Mouse (Mus musculus): ENCODE data around the gene Snrnp40. TPM values are rescaled to one million over a fixed set of nuclear protein-coding genes. Genes with fewer than 3 reads are reported as not detected.

Snrnp40 gene
- total RNA-seq, 2 experiments from 2014 or later, result 15.3 to 17.5 TPM

DNA sequence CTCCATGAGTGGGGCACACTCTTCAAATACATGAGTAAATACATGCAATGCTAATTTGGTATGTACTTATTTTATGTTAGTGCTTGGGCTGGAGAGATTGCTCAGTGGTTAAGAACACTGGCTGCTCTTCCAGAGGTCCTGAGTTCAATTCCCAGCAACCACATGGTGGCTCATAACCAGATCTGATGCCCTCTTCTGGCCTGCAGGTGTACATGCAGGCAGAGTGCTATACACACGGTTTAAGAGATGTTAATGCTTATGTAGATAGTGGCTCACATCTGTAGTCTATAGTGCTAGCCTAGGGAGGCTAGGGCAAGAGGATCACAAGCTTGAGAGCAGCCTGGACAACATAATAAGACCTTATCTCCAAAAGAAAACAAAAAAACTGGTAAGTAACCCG is 20.5 kb downstream of the Snrnp40 start:
- DNase-seq, result no peak

DNA sequence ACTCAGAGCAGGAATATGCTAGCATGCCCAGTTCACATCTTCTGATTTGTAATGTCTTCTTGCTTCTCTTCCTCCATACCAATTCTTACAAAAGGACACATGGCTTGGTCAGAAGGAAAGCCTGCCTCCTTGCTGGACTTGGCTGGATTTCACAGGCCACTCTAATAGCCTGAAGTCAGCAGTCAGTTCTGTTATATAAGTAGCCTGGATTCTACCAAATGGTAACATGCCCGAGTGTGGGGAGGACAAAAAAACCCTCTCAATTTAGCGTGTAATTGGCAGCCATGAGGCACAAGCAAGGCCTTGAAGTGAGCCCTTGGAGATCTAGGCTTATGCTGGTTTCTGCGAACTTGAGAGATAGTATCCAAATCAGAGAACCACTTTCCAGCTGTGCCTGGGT is 27.3 kb downstream of the Snrnp40 start:
- DNase-seq, result peak; percentile 8 to 13

- peak; percentile 72 to 80 for DNase-seq
These were observed 29.6 kb downstream of the Snrnp40 start for GRCm38 (mm10) chr4:130389496-130389895.

DNA sequence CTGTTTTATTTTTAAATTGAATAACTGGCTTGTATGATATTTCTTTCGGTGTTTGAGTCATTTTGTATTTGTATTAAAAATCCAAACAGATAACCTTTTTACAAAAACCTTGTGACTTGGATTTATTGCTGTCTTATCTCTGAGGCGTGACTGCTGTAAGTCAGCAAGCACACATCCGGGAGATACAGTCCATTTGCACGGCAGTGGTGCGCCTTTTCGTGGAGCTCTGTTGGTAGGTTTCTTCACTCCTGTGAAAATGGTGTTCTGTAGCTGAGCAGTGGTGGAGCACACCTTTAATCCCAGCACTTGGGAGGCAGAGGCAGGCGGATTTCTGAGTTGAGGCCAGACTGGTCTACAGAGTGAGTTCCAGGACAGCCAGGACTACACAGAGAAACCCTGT is 30.0 kb downstream of the Snrnp40 start:
- DNase-seq, result no peak

DNA sequence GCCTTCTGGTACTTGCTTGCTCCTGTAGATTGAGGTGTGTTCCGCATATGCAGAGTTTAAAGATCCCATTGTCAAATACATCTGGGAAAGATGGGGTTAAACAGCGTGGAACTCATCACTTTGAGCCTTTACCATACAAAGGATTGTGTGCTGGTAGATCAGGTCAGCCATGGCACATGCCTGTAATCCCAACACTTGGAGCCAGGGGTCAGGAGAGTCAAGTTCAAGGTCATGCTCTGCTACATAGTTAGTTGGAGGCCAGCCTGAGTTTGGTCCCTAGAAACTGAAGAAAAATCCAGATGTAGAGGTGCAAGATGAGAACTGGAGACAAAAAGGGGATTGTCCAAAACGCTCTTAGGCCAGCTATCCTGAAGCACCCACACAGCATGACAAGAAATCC is 31.3 kb downstream of the Snrnp40 start:
- DNase-seq, result no peak

Other genes with a start within 250 kb of the Snrnp40 start
- gene Hcrtr1, start 220.8 kb upstream of the Snrnp40 start, total RNA-seq (2021), result not detected
- 10 to 100 TPM; 55.7 to 66.1 TPM for gene Tinagl1, start 185.0 kb upstream of the Snrnp40 start, total RNA-seq (2021)
- not detected for gene Gm853, start 137.7 kb upstream of the Snrnp40 start, total RNA-seq (2021)
- 1 to 10 TPM; 2.0 to 2.2 TPM for gene Serinc2, start 80.9 kb upstream of the Snrnp40 start, total RNA-seq (2021)
- gene Fabp3, start 51.5 kb upstream of the Snrnp40 start, total RNA-seq (2021), result 1,000 to 10,000 TPM; 5,802 to 6,041 TPM
- gene Gm10570, start 51.5 kb upstream of the Snrnp40 start, total RNA-seq (2021), result not detected
- 10 to 100 TPM; 22.4 to 26.3 TPM for gene Zcchc17, start 189 bp upstream of the Snrnp40 start, total RNA-seq (2021)
- gene Nkain1, start 214.0 kb downstream of the Snrnp40 start, total RNA-seq (2021), result 1 to 10 TPM; 6.6 to 9.9 TPM

All from heart, adult 18-20 months (tissue).